Mouse (Mus musculus) adipose tissue, adult 10 weeks (tissue): Measurements from ENCODE around the gene Mms19. TPM values are rescaled to one million over a fixed set of nuclear protein-coding genes. Genes with fewer than 3 reads are reported as not detected.

Experiments
- polyA plus RNA-seq: library from polyadenylated mRNA; stranded (reverse); fragments of 350-450 nt; fragmentation: Illumina TruSeq; extraction: RNeasy Lipid Tissue Mini Kit (QIAGEN cat#74804); gene quantifications from one replicate; pipeline ENCODE4 v1.2.3, GENCODE M21; 2014; ENCODE audit warnings: low read depth, low replicate concordance

Mms19 gene
- polyA plus RNA-seq: 31.2 TPM

GRCm38 (mm10) chr19:41980819-41981594 lies at the start of gene Mms19:
Gene Mms19, minus strand, starts transcription at chr19:41981157.

GRCm38 (mm10) chr19:41981595-41981927 lies 604 bp upstream of the Mms19 start, which contains the start of gene Ubtd1:
Gene Ubtd1, plus strand, starts transcription at chr19:41981763.

GRCm38 (mm10) chr19:41933179-41934086 lies 47.5 kb downstream of the Mms19 start, which contains the start of the genes Exosc1 and Zdhhc16:
Gene Exosc1, minus strand, starts transcription at chr19:41933423.
Gene Zdhhc16, plus strand, starts transcription at chr19:41933480.

GRCm38 (mm10) chr19:41911178-41912073 lies 69.5 kb downstream of the Mms19 start, which contains the start of gene Pgam1:
Gene Pgam1, plus strand, starts transcription at chr19:41911923.

GRCm38 (mm10) chr19:41895460-41896318 lies 85.3 kb downstream of the Mms19 start, which contains the start of gene Rrp12:
Gene Rrp12, minus strand, starts transcription at chr19:41896173.

Other genes starting within 250 kb of the Mms19 start
- gene Slit1, start 237.5 kb downstream of the Mms19 start, polyA plus RNA-seq: 4.0 TPM
- 5.2 TPM for gene Arhgap19, start 179.1 kb downstream of the Mms19 start, polyA plus RNA-seq
- 2.4 TPM for gene Frat1, start 151.2 kb downstream of the Mms19 start, polyA plus RNA-seq
- 1.3 TPM for gene Frat2, start 133.0 kb downstream of the Mms19 start, polyA plus RNA-seq
- gene Rrp12, start 85.0 kb downstream of the Mms19 start, polyA plus RNA-seq: 5.9 TPM
- gene Pgam1, start 69.2 kb downstream of the Mms19 start, polyA plus RNA-seq: 174 TPM
- gene Exosc1, start 47.7 kb downstream of the Mms19 start, polyA plus RNA-seq: 25.6 TPM
- 39.8 TPM for gene Zdhhc16, start 47.7 kb downstream of the Mms19 start, polyA plus RNA-seq
- 18.2 TPM for gene Ubtd1, start 606 bp upstream of the Mms19 start, polyA plus RNA-seq
- not detected for gene Ankrd2, start 54.8 kb upstream of the Mms19 start, polyA plus RNA-seq
- gene Hoga1, start 64.5 kb upstream of the Mms19 start, polyA plus RNA-seq: 11.6 TPM
- gene 4933411K16Rik, start 71.1 kb upstream of the Mms19 start, polyA plus RNA-seq: 57.8 TPM
- gene Morn4, start 105.2 kb upstream of the Mms19 start, polyA plus RNA-seq: 15.0 TPM
- 26.9 TPM for gene Pi4k2a, start 109.3 kb upstream of the Mms19 start, polyA plus RNA-seq
- gene Avpi1, start 147.9 kb upstream of the Mms19 start, polyA plus RNA-seq: 31.0 TPM
- gene Marveld1, start 166.2 kb upstream of the Mms19 start, polyA plus RNA-seq: 32.6 TPM
- 41.7 TPM for gene Zfyve27, start 182.8 kb upstream of the Mms19 start, polyA plus RNA-seq
- 9.2 TPM for gene Sfrp5, start 221.1 kb upstream of the Mms19 start, polyA plus RNA-seq